Mouse (Mus musculus) embryonic facial prominence, embryonic 12.5 days (tissue): Measurements from ENCODE around the gene Vegfd. TPM values are rescaled to one million over a fixed set of nuclear protein-coding genes. Genes with fewer than 3 reads are reported as not detected.

Source experiments
- ATAC-seq: fragments of 200-750 bp; cut with Nextera tagmentation; 2 replicates; pipeline ENCODE4 v1.8.0; 2017; ENCODE audit not compliant: insufficient number of reproducible peaks, insufficient read depth, low FRiP score, low TSS enrichment
- H3K27ac ChIP-seq: fragments of 300-500 bp; sonication (generic); 2 replicates; pipeline ENCODE4 v1.5.1; 2016; ENCODE audit warnings: mild to moderate bottlenecking
- H3K27me3 ChIP-seq: fragments of 300-500 bp; sonication (generic); 2 replicates; pipeline ENCODE4 v1.6.1; 2016; ENCODE audit warnings: mild to moderate bottlenecking, moderate library complexity
- H3K36me3 ChIP-seq: fragments of 300-500 bp; sonication (generic); 2 replicates; pipeline ENCODE4 v1.6.1; 2016; ENCODE audit warnings: mild to moderate bottlenecking
- H3K4me1 ChIP-seq: fragments of 300-500 bp; sonication (generic); 2 replicates; pipeline ENCODE4 v1.6.1; 2016
- H3K4me2 ChIP-seq: fragments of 300-500 bp; sonication (generic); replicated peaks from 2 replicates; pipeline ENCODE4 v1.6.1; 2016; ENCODE audit warnings: mild to moderate bottlenecking, moderate library complexity
- H3K4me3 ChIP-seq: fragments of 300-500 bp; sonication (generic); 2 replicates; pipeline ENCODE4 v1.5.1; 2016; ENCODE audit warnings: mild to moderate bottlenecking
- H3K9ac ChIP-seq: fragments of 300-500 bp; sonication (generic); 2 replicates; pipeline ENCODE4 v1.6.1; 2016; ENCODE audit warnings: mild to moderate bottlenecking, moderate library complexity
- H3K9me3 ChIP-seq: fragments of 300-500 bp; sonication (generic); 2 replicates; pipeline ENCODE4 v1.6.1; 2016; ENCODE audit warnings: mild to moderate bottlenecking, moderate library complexity
- WGBS: fragments of 180-500 bp; shearing (Covaris S2); methylation state at CpG from one replicate; pipeline ENCODE4 v1.1.7; 2016; 5-methylcytosine and 5-hydroxymethylcytosine counted together
- polyA plus RNA-seq: library from polyadenylated mRNA; unstranded; fragments of >200 nt; fragmentation: Nextera tagmentation; extraction: Ambion mirVana; gene quantifications from 2 replicates; pipeline ENCODE4 v1.2.1, GENCODE M21; 2016

The Vegfd gene
- polyA plus RNA-seq, 1 experiment from 2014 or later: 1.9 TPM

- no peak overlapping the region for H3K27ac ChIP-seq
- H3K9me3 ChIP-seq: no peaks in the 10 kb centered on the region
- peak overlapping the region; percentile 59 for H3K4me2 ChIP-seq
- 24% methylated on average over 32 of the region's 33 CpGs for WGBS
- H3K27me3 ChIP-seq: peaks cover 5% of the 10 kb centered on the region; the same call in 1 of the 2 replicates
- H3K9ac ChIP-seq: no peak overlapping the region
- peak; percentile 94 for ATAC-seq
- no peaks in the 10 kb centered on the region for H3K4me1 ChIP-seq
- no peaks in the 10 kb centered on the region for H3K36me3 ChIP-seq
- peak overlapping the region; percentile 31 for H3K4me3 ChIP-seq
Measured at GRCm38 (mm10) chrX:164381618-164382408, 8.6 kb downstream of the Vegfd start.

- no peak overlapping the region for H3K4me3 ChIP-seq
- ATAC-seq: no peak
- no peaks in the 10 kb centered on the region for H3K27me3 ChIP-seq
- H3K36me3 ChIP-seq: no peaks in the 10 kb centered on the region
- 80% methylated on average over 4 of the region's 4 CpGs for WGBS
- no peaks in the 10 kb centered on the region for H3K4me1 ChIP-seq
- no peak overlapping the region for H3K9ac ChIP-seq
- no peaks in the 10 kb centered on the region for H3K9me3 ChIP-seq
- H3K27ac ChIP-seq: no peak overlapping the region
- H3K4me2 ChIP-seq: no peak overlapping the region
Measured at GRCm38 (mm10) chrX:164394091-164394490, 20.9 kb downstream of the Vegfd start.

- Histone ChIP-seq H3K4me2 (no peak overlapping the region), H3K27me3 (no peaks in the 10 kb centered on the region), H3K27ac (no peak overlapping the region), H3K4me1 (no peaks in the 10 kb centered on the region), H3K4me3 (no peak overlapping the region), H3K9me3 (no peaks in the 10 kb centered on the region), H3K36me3 (no peaks in the 10 kb centered on the region), H3K9ac (no peak overlapping the region)
- no peak for ATAC-seq
- 58% methylated on average over 3 of the region's 3 CpGs for WGBS
Measured at GRCm38 (mm10) chrX:164398456-164398855, 25.3 kb downstream of the Vegfd start.

- no peaks in the 10 kb centered on the region; the same call in 1 of the 2 replicates for H3K27me3 ChIP-seq
- no peak overlapping the region for H3K9ac ChIP-seq
- H3K4me2 ChIP-seq: no peak overlapping the region
Measured at GRCm38 (mm10) chrX:164405080-164405649, 32.0 kb downstream of the Vegfd start.

GRCm38 (mm10) chrX:164406133-164407022 lies 33.2 kb downstream of the Vegfd start:
- Histone ChIP-seq H3K27ac (no peak overlapping the region), H3K4me2 (no peak overlapping the region), H3K36me3 (no peaks in the 10 kb centered on the region), H3K9ac (no peak overlapping the region), H3K27me3 (no peaks in the 10 kb centered on the region; the same call in 1 of the 2 replicates), H3K9me3 (no peaks in the 10 kb centered on the region), H3K4me3 (no peak overlapping the region), H3K4me1 (no peaks in the 10 kb centered on the region)
- ATAC-seq: no peak
- WGBS: 71% methylated on average over 9 of the region's 9 CpGs

More at GRCm38 (mm10) chrX:164405080-164405649, 32.0 kb downstream of the Vegfd start:
- H3K36me3 ChIP-seq: no peaks in the 10 kb centered on the region
- no peak overlapping the region for H3K27ac ChIP-seq
- no peak overlapping the region for H3K4me3 ChIP-seq
- H3K9me3 ChIP-seq: no peaks in the 10 kb centered on the region
- H3K4me1 ChIP-seq: no peaks in the 10 kb centered on the region
- ATAC-seq: no peak

- no peak for ATAC-seq
Measured at GRCm38 (mm10) chrX:164408301-164408927, 35.2 kb downstream of the Vegfd start.

GRCm38 (mm10) chrX:164410562-164410961 lies 37.4 kb downstream of the Vegfd start:
- H3K4me2 ChIP-seq: no peak overlapping the region
- no peaks in the 10 kb centered on the region for H3K4me1 ChIP-seq
- 0 out of 2 replicates have a peak, but pooled peaks cover 4% of the 10 kb centered on the region for H3K27me3 ChIP-seq
- WGBS: 86% methylated on average over 1 of the region's 1 CpGs
- H3K9ac ChIP-seq: no peak overlapping the region
- H3K36me3 ChIP-seq: no peaks in the 10 kb centered on the region
- H3K27ac ChIP-seq: no peak overlapping the region
- ATAC-seq: no peak
- H3K4me3 ChIP-seq: no peak overlapping the region
- H3K9me3 ChIP-seq: no peaks in the 10 kb centered on the region

More at GRCm38 (mm10) chrX:164408301-164408927, 35.2 kb downstream of the Vegfd start:
- Histone ChIP-seq H3K9me3 (no peaks in the 10 kb centered on the region), H3K4me2 (no peak overlapping the region), H3K36me3 (no peaks in the 10 kb centered on the region), H3K4me1 (no peaks in the 10 kb centered on the region), H3K27me3 (peaks cover 4% of the 10 kb centered on the region; the same call in 1 of the 2 replicates), H3K27ac (no peak overlapping the region), H3K4me3 (no peak overlapping the region), H3K9ac (no peak overlapping the region)
- 84% methylated on average over 3 of the region's 3 CpGs for WGBS

GRCm38 (mm10) chrX:164416803-164417202 lies 43.6 kb downstream of the Vegfd start:
- Histone ChIP-seq H3K9ac (no peak overlapping the region), H3K4me2 (no peak overlapping the region), H3K4me3 (no peak overlapping the region), H3K4me1 (no peaks in the 10 kb centered on the region; the same call in 1 of the 2 replicates), H3K9me3 (no peaks in the 10 kb centered on the region), H3K27ac (no peak overlapping the region), H3K27me3 (0 out of 2 replicates have a peak, but pooled peaks cover 5% of the 10 kb centered on the region), H3K36me3 (no peaks in the 10 kb centered on the region)
- 74% methylated on average over 2 of the region's 2 CpGs for WGBS
- no peak for ATAC-seq

- ATAC-seq: no peak
Measured at GRCm38 (mm10) chrX:164418008-164418407, 44.8 kb downstream of the Vegfd start.

GRCm38 (mm10) chrX:164419471-164419939 lies 46.3 kb downstream of the Vegfd start, which contains the start of gene Piga:
Gene Piga (plus strand): TSS chrX:164419787.
- Histone ChIP-seq H3K27me3 (0 out of 2 replicates have a peak, but pooled peaks cover 2% of the 10 kb centered on the region), H3K27ac (peak within 1 kb of the TSS; percentile 57; the same call in 1 of the 2 replicates), H3K4me1 (no peaks in the 10 kb centered on the region; the same call in 1 of the 2 replicates), H3K9me3 (no peaks in the 10 kb centered on the region), H3K4me3 (peak within 1 kb of the TSS; percentile 51), H3K4me2 (peak within 1 kb of the TSS; percentile 50), H3K9ac (peak within 1 kb of the TSS; percentile 54), H3K36me3 (no peaks in the 10 kb centered on the region)
- WGBS: 15% methylated on average over 35 of the region's 40 CpGs
- ATAC-seq: peak; percentile 100

More at GRCm38 (mm10) chrX:164418008-164418407, 44.8 kb downstream of the Vegfd start:
- Histone ChIP-seq H3K4me2 (no peak overlapping the region), H3K4me3 (no peak overlapping the region), H3K9ac (no peak overlapping the region), H3K27me3 (0 out of 2 replicates have a peak, but pooled peaks cover 2% of the 10 kb centered on the region), H3K9me3 (no peaks in the 10 kb centered on the region), H3K27ac (no peak overlapping the region), H3K36me3 (no peaks in the 10 kb centered on the region), H3K4me1 (no peaks in the 10 kb centered on the region; the same call in 1 of the 2 replicates)
